Mouse (Mus musculus) midbrain, embryonic 16.5 days (tissue): ENCODE measurements around the gene Herc1. TPM values are rescaled to one million over a fixed set of nuclear protein-coding genes. Genes with fewer than 3 reads are reported as not detected.

ENCODE experiments used
- ATAC-seq: fragments of 200-750 bp; cut with Nextera tagmentation; 2 replicates; pipeline ENCODE4 v1.8.0; 2017; ENCODE audit warnings: moderate TSS enrichment
- H3K27ac ChIP-seq: fragments of 300-500 bp; sonication (generic); 2 replicates; pipeline ENCODE4 v1.5.1; 2014; ENCODE audit warnings: mild to moderate bottlenecking, low read length, mixed read lengths
- H3K27me3 ChIP-seq: fragments of 300-500 bp; sonication (generic); 2 replicates; pipeline ENCODE4 v1.6.1; 2014; ENCODE audit warnings: low read depth, low read length, mixed read lengths; ENCODE audit not compliant: control insufficient read depth, insufficient read depth
- H3K36me3 ChIP-seq: fragments of 300-500 bp; sonication (generic); 2 replicates; pipeline ENCODE4 v1.6.1; 2014; ENCODE audit warnings: mild to moderate bottlenecking, low read length, moderate library complexity, mixed read lengths; ENCODE audit not compliant: control insufficient read depth, insufficient read depth
- H3K4me1 ChIP-seq: fragments of 300-500 bp; sonication (generic); 2 replicates; pipeline ENCODE4 v1.6.1; 2014; ENCODE audit warnings: mild to moderate bottlenecking, low read length, mixed read lengths; ENCODE audit not compliant: control insufficient read depth, insufficient read depth
- H3K4me2 ChIP-seq: fragments of 300-500 bp; sonication (generic); 2 replicates; pipeline ENCODE4 v1.6.1; 2014; ENCODE audit warnings: mild to moderate bottlenecking, low read length, mixed read lengths
- H3K4me3 ChIP-seq: fragments of 300-500 bp; sonication (generic); 2 replicates; pipeline ENCODE4 v1.5.1; 2014; ENCODE audit warnings: low read depth, mild to moderate bottlenecking, low read length, moderate library complexity, mixed read lengths
- H3K9ac ChIP-seq: fragments of 300-500 bp; sonication (generic); 2 replicates; pipeline ENCODE4 v1.6.1; 2014; ENCODE audit warnings: low read depth, low read length, mixed read lengths
- H3K9me3 ChIP-seq: fragments of 300-500 bp; sonication (generic); replicated peaks from 2 replicates; pipeline ENCODE4 v1.6.1; 2014; ENCODE audit warnings: mild to moderate bottlenecking, low read length, mixed read lengths; ENCODE audit not compliant: control insufficient read depth, poor library complexity, severe bottlenecking
- WGBS: fragments of 180-500 bp; shearing (Covaris S2); extraction: QIAGEN DNeasy Blood & Tissue Kit; methylation state at CpG from one replicate; pipeline ENCODE4 v1.1.7; 2014; 5-methylcytosine and 5-hydroxymethylcytosine counted together
- polyA plus RNA-seq: library from polyadenylated mRNA; unstranded; fragments of >200 nt; fragmentation: Nextera tagmentation; extraction: Ambion mirVana; gene quantifications from 2 replicates; pipeline ENCODE4 v1.2.1, GENCODE M21; 2015

The Herc1 gene
- polyA plus RNA-seq, 1 experiment from 2014 or later: 46.8 TPM

GRCm38 (mm10) chr9:66512351-66512671 lies 162.1 kb downstream of the Herc1 start:
- Histone ChIP-seq H3K9me3 (no peaks in the 10 kb centered on the region), H3K27ac (peak overlapping the region; percentile 92), H3K9ac (peak overlapping the region; percentile 55), H3K27me3 (no peaks in the 10 kb centered on the region), H3K36me3 (peaks cover 28% of the 10 kb centered on the region), H3K4me2 (peak overlapping the region; percentile 71), H3K4me3 (peak overlapping the region; percentile 46), H3K4me1 (peaks cover 7% of the 10 kb centered on the region; the same call in 1 of the 2 replicates)
- 0% methylated on average over 8 of the region's 8 CpGs for WGBS
- peak; percentile 90 for ATAC-seq

DNA sequence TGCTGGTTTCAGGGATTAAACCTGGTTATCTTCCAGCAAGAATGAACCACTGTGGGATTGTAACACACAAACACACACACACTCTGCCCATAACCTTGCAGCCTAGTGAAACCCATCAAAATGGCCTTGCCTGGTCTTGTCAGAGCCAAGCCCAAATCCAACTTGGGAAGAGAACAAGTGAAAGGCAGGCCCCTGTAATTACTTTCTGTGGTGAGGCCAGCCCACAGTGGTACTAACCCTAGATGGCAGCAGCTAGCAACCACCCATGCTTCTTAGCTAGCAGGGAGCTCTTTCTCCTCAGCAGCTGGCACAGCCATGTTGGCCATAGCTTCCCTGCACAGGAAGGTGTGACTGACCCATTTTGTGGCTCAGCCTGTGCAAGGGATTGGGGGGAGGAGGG lies 162.9 kb downstream of the Herc1 start:
- peaks cover 29% of the 10 kb centered on the region for H3K36me3 ChIP-seq

GRCm38 (mm10) chr9:66513661-66514255 lies 163.5 kb downstream of the Herc1 start:
- H3K4me3 ChIP-seq: no peak overlapping the region
- no peak for ATAC-seq
- H3K9me3 ChIP-seq: no peaks in the 10 kb centered on the region
- WGBS: 89% methylated on average over 4 of the region's 4 CpGs
- peaks cover 28% of the 10 kb centered on the region for H3K36me3 ChIP-seq
- peaks cover 7% of the 10 kb centered on the region; the same call in 1 of the 2 replicates for H3K4me1 ChIP-seq
- H3K4me2 ChIP-seq: no peak overlapping the region
- no peaks in the 10 kb centered on the region for H3K27me3 ChIP-seq
- H3K9ac ChIP-seq: no peak overlapping the region
- H3K27ac ChIP-seq: peak overlapping the region; percentile 20; the same call in 1 of the 2 replicates

More for the DNA sequence above, 162.9 kb downstream of the Herc1 start:
- peaks cover 7% of the 10 kb centered on the region; the same call in 1 of the 2 replicates for H3K4me1 ChIP-seq
- no peaks in the 10 kb centered on the region for H3K27me3 ChIP-seq
- no peak for ATAC-seq
- H3K4me3 ChIP-seq: no peak overlapping the region
- H3K9ac ChIP-seq: no peak overlapping the region; the same call in 1 of the 2 replicates
- H3K27ac ChIP-seq: peak overlapping the region; percentile 20; the same call in 1 of the 2 replicates
- H3K9me3 ChIP-seq: no peaks in the 10 kb centered on the region
- H3K4me2 ChIP-seq: no peak overlapping the region

DNA sequence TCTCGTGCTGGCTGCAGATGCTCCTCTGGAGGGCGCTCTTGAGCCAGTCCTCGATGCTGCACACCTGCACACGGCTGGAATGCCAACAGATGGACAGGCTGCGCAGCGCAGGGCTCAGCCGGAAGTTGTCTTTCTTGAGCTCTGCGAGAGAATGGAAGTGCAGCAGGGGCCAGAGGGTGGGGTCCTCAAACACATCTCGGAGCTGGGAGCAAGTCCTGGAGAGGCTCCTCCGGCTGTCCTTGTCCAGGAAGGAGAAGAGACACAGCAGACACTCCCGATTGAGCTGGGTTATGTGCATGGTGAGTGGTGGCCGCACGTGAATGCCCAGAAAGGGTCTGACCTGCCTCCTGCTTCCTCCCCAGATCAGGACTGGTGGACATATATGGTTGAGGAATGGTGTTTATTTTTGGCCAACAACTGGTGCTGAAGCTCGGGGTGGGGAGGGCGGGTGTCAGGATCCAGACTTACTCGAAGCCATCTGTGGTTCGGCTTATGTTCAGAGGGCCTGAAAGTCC lies 164.1 kb downstream of the Herc1 start, which contains the start of gene Fbxl22:
TSS of gene Fbxl22 (minus strand) at position 338 of the 515 bp plus-strand sequence.
- Histone ChIP-seq H3K4me2 (no peak within 1 kb of the TSS), H3K9me3 (no peaks in the 10 kb centered on the region), H3K4me3 (no peak within 1 kb of the TSS), H3K4me1 (peaks cover 7% of the 10 kb centered on the region; the same call in 1 of the 2 replicates), H3K27me3 (no peaks in the 10 kb centered on the region), H3K36me3 (peaks cover 23% of the 10 kb centered on the region), H3K27ac (peak within 1 kb of the TSS; percentile 20; the same call in 1 of the 2 replicates), H3K9ac (no peak within 1 kb of the TSS)
- WGBS: 74% methylated on average over 17 of the region's 17 CpGs
- ATAC-seq: no peak

DNA sequence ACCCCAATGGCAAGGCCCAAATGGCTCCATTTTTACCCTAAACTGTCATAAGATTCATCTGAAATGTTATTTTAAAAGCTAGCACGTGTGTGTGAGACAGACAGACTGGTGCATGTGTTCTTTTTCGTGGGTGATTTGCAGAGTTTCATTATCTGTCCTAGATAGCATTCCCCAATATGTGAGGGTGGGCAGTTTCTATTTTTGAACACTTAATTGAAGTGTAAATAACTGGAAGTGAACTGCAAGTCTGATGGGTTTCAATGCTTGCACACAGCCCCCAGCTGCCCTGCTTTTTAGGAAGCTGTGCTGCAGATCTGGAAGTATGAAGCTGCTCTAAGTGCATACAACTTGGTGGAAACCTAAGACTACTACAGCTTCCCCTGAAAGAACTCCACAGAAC lies 164.9 kb downstream of the Herc1 start:
- no peak for ATAC-seq
- Histone ChIP-seq H3K36me3 (peaks cover 26% of the 10 kb centered on the region), H3K4me3 (no peak overlapping the region), H3K9ac (no peak overlapping the region), H3K27me3 (no peaks in the 10 kb centered on the region), H3K9me3 (no peaks in the 10 kb centered on the region), H3K4me2 (no peak overlapping the region), H3K4me1 (peaks cover 7% of the 10 kb centered on the region; the same call in 1 of the 2 replicates), H3K27ac (no peak overlapping the region)
- 92% methylated on average over 2 of the region's 2 CpGs for WGBS

DNA sequence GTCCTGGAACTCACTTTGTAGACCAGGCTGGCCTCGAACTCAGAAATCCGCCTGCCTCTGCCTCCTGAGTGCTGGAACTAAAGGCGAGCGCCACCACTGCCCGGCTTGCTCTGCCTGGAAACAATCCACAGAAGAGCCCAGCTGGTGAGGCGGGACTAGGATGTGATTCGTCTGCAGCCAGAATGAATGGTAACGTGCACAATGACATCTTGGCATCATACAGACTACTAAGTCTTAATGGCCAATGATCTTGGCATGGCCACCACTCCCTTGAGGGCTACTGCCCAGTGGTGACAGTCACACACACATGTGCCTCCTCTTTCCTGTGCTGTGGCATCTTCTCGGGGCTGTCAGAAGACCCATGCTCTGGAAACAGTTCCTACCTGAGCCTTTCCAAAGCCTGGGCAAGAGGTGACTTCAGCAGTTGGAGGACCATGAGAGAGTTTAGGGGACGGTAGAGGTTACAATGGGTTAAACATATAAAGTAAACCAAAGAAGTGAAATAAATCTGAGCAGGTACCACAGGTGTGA lies 165.5 kb downstream of the Herc1 start:
- H3K9me3 ChIP-seq: no peaks in the 10 kb centered on the region
- H3K27ac ChIP-seq: no peak overlapping the region
- peaks cover 32% of the 10 kb centered on the region for H3K36me3 ChIP-seq
- no peak overlapping the region for H3K9ac ChIP-seq
- H3K4me3 ChIP-seq: no peak overlapping the region
- H3K27me3 ChIP-seq: no peaks in the 10 kb centered on the region
- H3K4me1 ChIP-seq: peaks cover 3% of the 10 kb centered on the region; the same call in 1 of the 2 replicates
- no peak for ATAC-seq
- WGBS: 89% methylated on average over 10 of the region's 10 CpGs
- no peak overlapping the region for H3K4me2 ChIP-seq

GRCm38 (mm10) chr9:66516296-66516940 lies 166.2 kb downstream of the Herc1 start:
- H3K27me3 ChIP-seq: no peaks in the 10 kb centered on the region
- no peak overlapping the region for H3K27ac ChIP-seq
- 92% methylated on average over 6 of the region's 6 CpGs for WGBS
- H3K4me3 ChIP-seq: no peak overlapping the region
- ATAC-seq: no peak
- H3K4me2 ChIP-seq: no peak overlapping the region
- peaks cover 32% of the 10 kb centered on the region for H3K36me3 ChIP-seq
- no peaks in the 10 kb centered on the region for H3K9me3 ChIP-seq
- H3K4me1 ChIP-seq: no peaks in the 10 kb centered on the region
- H3K9ac ChIP-seq: no peak overlapping the region

DNA sequence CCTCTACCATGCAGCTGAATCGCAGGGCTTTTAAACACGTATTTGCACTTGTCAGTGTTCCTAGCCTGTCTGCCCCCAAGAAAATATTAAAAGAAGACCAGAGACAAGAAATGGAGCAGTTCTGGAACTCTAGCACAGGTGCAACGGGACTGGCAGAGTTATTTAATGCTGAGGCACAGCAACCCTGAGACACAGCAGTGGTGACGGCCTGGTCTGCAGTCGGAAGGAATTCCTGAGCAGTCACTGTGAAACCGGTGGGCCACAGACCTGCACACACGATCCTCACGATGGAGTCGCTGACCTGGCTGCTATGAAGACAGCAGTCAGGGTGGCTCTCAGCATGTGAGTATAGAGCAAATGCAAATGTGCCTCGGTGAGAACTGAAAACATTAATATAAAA lies 167.5 kb downstream of the Herc1 start:
- peaks cover 35% of the 10 kb centered on the region for H3K36me3 ChIP-seq
- no peak overlapping the region for H3K9ac ChIP-seq
- 91% methylated on average over 10 of the region's 10 CpGs for WGBS

DNA sequence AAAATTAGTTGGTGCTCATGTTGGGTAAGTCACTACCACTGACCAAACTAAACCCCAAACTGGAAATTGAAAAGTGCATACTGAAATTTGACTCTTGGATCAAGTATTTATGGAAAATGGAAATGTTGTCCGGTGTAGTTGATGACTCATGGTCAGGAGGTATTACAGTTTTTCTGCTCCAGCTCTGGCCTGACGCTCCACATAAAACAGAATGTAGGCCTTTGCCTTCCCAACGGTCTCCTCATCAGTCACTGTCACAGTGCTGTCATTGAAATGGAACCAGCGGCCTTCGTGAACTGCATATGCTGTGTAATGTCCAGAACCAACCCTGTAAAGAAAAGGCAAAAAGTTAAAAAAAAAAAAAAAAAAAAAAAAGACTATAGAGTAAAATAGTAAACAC lies 168.0 kb downstream of the Herc1 start:
- no peaks in the 10 kb centered on the region for H3K27me3 ChIP-seq
- peaks cover 36% of the 10 kb centered on the region for H3K36me3 ChIP-seq
- no peak overlapping the region for H3K4me2 ChIP-seq
- no peak overlapping the region for H3K4me3 ChIP-seq
- H3K27ac ChIP-seq: no peak overlapping the region
- 92% methylated on average over 5 of the region's 5 CpGs for WGBS
- no peaks in the 10 kb centered on the region for H3K9me3 ChIP-seq
- H3K4me1 ChIP-seq: no peaks in the 10 kb centered on the region
- ATAC-seq: no peak
- H3K9ac ChIP-seq: no peak overlapping the region

More for the DNA sequence above, 167.5 kb downstream of the Herc1 start:
- no peaks in the 10 kb centered on the region for H3K27me3 ChIP-seq
- H3K9me3 ChIP-seq: no peaks in the 10 kb centered on the region
- no peaks in the 10 kb centered on the region for H3K4me1 ChIP-seq
- no peak for ATAC-seq
- no peak overlapping the region for H3K4me2 ChIP-seq
- no peak overlapping the region for H3K4me3 ChIP-seq
- H3K27ac ChIP-seq: no peak overlapping the region
